Mouse (Mus musculus): ENCODE measurements around the gene Rhoq. TPM values are rescaled to one million over a fixed set of nuclear protein-coding genes. Genes with fewer than 3 reads are reported as not detected.
A peak's percentile ranks its signal among the peaks of the same experiment; 100 is the strongest.

Rhoq gene
- polyA plus RNA-seq, 1 experiment from 2014 or later: 13.0 TPM

- Histone ChIP-seq H3K27me3 (no peaks in the 10 kb centered on the region), H3K9me3 (no peaks in the 10 kb centered on the region), H3K9ac (peak overlapping the region; percentile 57), H3K27ac (peak overlapping the region; percentile 17; the same call in 1 of the 2 replicates), H3K4me1 (peaks cover 9% of the 10 kb centered on the region; the same call in 1 of the 2 replicates), H3K4me2 (peak overlapping the region; percentile 96), H3K36me3 (peaks cover 11% of the 10 kb centered on the region), H3K4me3 (peak overlapping the region; percentile 75)
- under 1% methylated on average over 55 of the region's 55 CpGs for WGBS
- peak; percentile 88; the same call in 1 of the 2 replicates for ATAC-seq (ENCODE audit: borderline replicate concordance, extremely low read depth, low FRiP score, low TSS enrichment)
Measured at GRCm38 (mm10) chr17:87024491-87025242, 61.8 kb downstream of the Rhoq start.

- Histone ChIP-seq H3K27me3 (no peaks in the 10 kb centered on the region), H3K36me3 (peaks cover 10% of the 10 kb centered on the region), H3K4me3 (peak within 1 kb of the TSS; percentile 75), H3K4me1 (peaks cover 9% of the 10 kb centered on the region; the same call in 1 of the 2 replicates), H3K9ac (peak within 1 kb of the TSS; percentile 66), H3K4me2 (peak within 1 kb of the TSS; percentile 96), H3K9me3 (no peaks in the 10 kb centered on the region), H3K27ac (peak within 1 kb of the TSS; percentile 33)
- peak; percentile 100 for ATAC-seq (ENCODE audit: borderline replicate concordance, extremely low read depth, low FRiP score, low TSS enrichment)
- WGBS: under 1% methylated on average over 43 of the region's 43 CpGs
Measured at GRCm38 (mm10) chr17:87025269-87025949, 62.5 kb downstream of the Rhoq start, which contains the start of the genes Pigf and Cript. Gene Pigf (minus strand): TSS chr17:87025406. Gene Cript (plus strand): TSS chr17:87025550.

GRCm38 (mm10) chr17:87036141-87037073, 73.5 kb downstream of the Rhoq start:
- Histone ChIP-seq H3K4me1 (no peaks in the 10 kb centered on the region; the same call in 1 of the 2 replicates), H3K27ac (no peak overlapping the region), H3K27me3 (no peaks in the 10 kb centered on the region), H3K4me2 (no peak overlapping the region), H3K36me3 (peaks cover 18% of the 10 kb centered on the region), H3K9ac (no peak overlapping the region), H3K9me3 (no peaks in the 10 kb centered on the region), H3K4me3 (no peak overlapping the region)
- 45% methylated on average over 10 of the region's 10 CpGs for WGBS
- ATAC-seq (ENCODE audit: borderline replicate concordance, extremely low read depth, low FRiP score, low TSS enrichment): no peak

- Histone ChIP-seq H3K9me3 (no peaks in the 10 kb centered on the region), H3K36me3 (peaks cover 12% of the 10 kb centered on the region; the same call in 1 of the 2 replicates), H3K27ac (no peak overlapping the region), H3K4me3 (no peak overlapping the region), H3K4me2 (no peak overlapping the region), H3K27me3 (no peaks in the 10 kb centered on the region), H3K9ac (no peak overlapping the region), H3K4me1 (no peaks in the 10 kb centered on the region; the same call in 1 of the 2 replicates)
- ATAC-seq (ENCODE audit: borderline replicate concordance, extremely low read depth, low FRiP score, low TSS enrichment): no peak
- WGBS: 77% methylated on average over 5 of the region's 5 CpGs
Measured at GRCm38 (mm10) chr17:87038496-87038895, 75.6 kb downstream of the Rhoq start.

GRCm38 (mm10) chr17:87041739-87042138, 78.9 kb downstream of the Rhoq start:
- peaks cover 5% of the 10 kb centered on the region; the same call in 1 of the 2 replicates for H3K4me1 ChIP-seq
- 0 out of 2 replicates have a peak, but pooled peaks cover 5% of the 10 kb centered on the region for H3K36me3 ChIP-seq
- no peak for ATAC-seq (ENCODE audit: borderline replicate concordance, extremely low read depth, low FRiP score, low TSS enrichment)
- no peak overlapping the region for H3K27ac ChIP-seq
- no peak overlapping the region for H3K9ac ChIP-seq
- H3K4me3 ChIP-seq: peak overlapping the region; percentile 9; the same call in 1 of the 2 replicates
- 45% methylated on average over 19 of the region's 19 CpGs for WGBS
- H3K27me3 ChIP-seq: no peaks in the 10 kb centered on the region
- H3K9me3 ChIP-seq: no peaks in the 10 kb centered on the region
- peak overlapping the region; percentile 43 for H3K4me2 ChIP-seq

GRCm38 (mm10) chr17:87044364-87044763, 81.5 kb downstream of the Rhoq start:
- peak; percentile 78 for ATAC-seq (ENCODE audit: borderline replicate concordance, extremely low read depth, low FRiP score, low TSS enrichment)
- Histone ChIP-seq H3K27ac (no peak overlapping the region), H3K9ac (no peak overlapping the region), H3K27me3 (no peaks in the 10 kb centered on the region), H3K4me1 (peaks cover 5% of the 10 kb centered on the region; the same call in 1 of the 2 replicates), H3K4me3 (no peak overlapping the region), H3K4me2 (no peak overlapping the region), H3K9me3 (no peaks in the 10 kb centered on the region), H3K36me3 (no peaks in the 10 kb centered on the region)
- under 1% methylated on average over 15 of the region's 15 CpGs for WGBS

GRCm38 (mm10) chr17:87044796-87045195, 81.9 kb downstream of the Rhoq start:
- no peak overlapping the region for H3K4me3 ChIP-seq
- peaks cover 5% of the 10 kb centered on the region; the same call in 1 of the 2 replicates for H3K4me1 ChIP-seq
- ATAC-seq (ENCODE audit: borderline replicate concordance, extremely low read depth, low FRiP score, low TSS enrichment): 0 out of 2 replicates have a peak, but pooled peaks have one; percentile 21
- no peak overlapping the region for H3K4me2 ChIP-seq
- WGBS: 86% methylated on average over 8 of the region's 8 CpGs
- H3K9ac ChIP-seq: no peak overlapping the region
- no peaks in the 10 kb centered on the region for H3K27me3 ChIP-seq
- no peak overlapping the region for H3K27ac ChIP-seq
- no peaks in the 10 kb centered on the region for H3K9me3 ChIP-seq
- no peaks in the 10 kb centered on the region for H3K36me3 ChIP-seq

Other genes starting within 250 kb of the Rhoq start
- gene Epas1, start 209.4 kb upstream of the Rhoq start, polyA plus RNA-seq (2015; fragmentation: Nextera tagmentation; extraction: Ambion mirVana): 8.8 and 10.1 TPM in 2 replicates
- gene Tmem247, start 45.7 kb upstream of the Rhoq start, polyA plus RNA-seq (2015; fragmentation: Nextera tagmentation; extraction: Ambion mirVana): not detected in 2 replicates
- gene Atp6v1e2, start 15.2 kb upstream of the Rhoq start, polyA plus RNA-seq (2015; fragmentation: Nextera tagmentation; extraction: Ambion mirVana): 0.21 TPM in 1 of 2 replicates, not detected in the other
- 30.7 and 35.0 TPM in 2 replicates for gene Pigf, start 62.3 kb downstream of the Rhoq start, polyA plus RNA-seq (2015; fragmentation: Nextera tagmentation; extraction: Ambion mirVana)
- 129 and 145 TPM in 2 replicates for gene Cript, start 62.5 kb downstream of the Rhoq start, polyA plus RNA-seq (2015; fragmentation: Nextera tagmentation; extraction: Ambion mirVana)
- gene Socs5, start 144.6 kb downstream of the Rhoq start, polyA plus RNA-seq (2015; fragmentation: Nextera tagmentation; extraction: Ambion mirVana): 14.2 and 15.5 TPM in 2 replicates